Mouse (Mus musculus) liver, embryonic 14.5 days (tissue): ENCODE measurements around the gene Pitpnm1.

Experiments used
- CTCF ChIP-seq: IDR thresholded peaks from 2 replicates; pipeline ENCODE4 v1.5.1; 2016; ENCODE audit warnings: antibody characterized with exemption, low read depth, control low read depth
- EP300 ChIP-seq: IDR thresholded peaks from 2 replicates; pipeline ENCODE4 v1.6.1; 2016; ENCODE audit warnings: antibody characterized with exemption, low read depth

GRCm38 (mm10) chr19:4131768-4132167 is 32.0 kb downstream of the Pitpnm1 start:
- TF ChIP-seq CTCF (peak; percentile 78), EP300 (no peak)
